Mouse (Mus musculus): ENCODE data around the gene Col4a3bp.
A peak's percentile ranks its signal among the peaks of the same experiment; 100 is the strongest.

GRCm38 (mm10) chr13:96511893-96512292 lies 30.5 kb upstream of the Col4a3bp start:
- no peak for TF ChIP-seq CTCF (IDR thresholded peaks at IDR 0.05)
- TF ChIP-seq EP300 (IDR thresholded peaks at IDR 0.05): peak; percentile 44; the same call in 1 of the 2 replicates

All from lung, postnatal 0 days (tissue).